Mouse (Mus musculus): ENCODE measurements around the gene Prss57.

- TF ChIP-seq CTCF (conservative IDR thresholded peaks at IDR 0.05; ENCODE audit: low read length), result no peak
- no peak for TF ChIP-seq NANOG (IDR thresholded peaks at IDR 0.05; ENCODE audit: borderline replicate concordance, low read length)
- no peak for TF ChIP-seq POU5F1 (IDR thresholded peaks at IDR 0.05; ENCODE audit: borderline replicate concordance, low read length)
Observed at GRCm38 (mm10) chr10:79824413-79824812, 33.7 kb upstream of the Prss57 start.
